Mouse (Mus musculus): Measurements from ENCODE around the gene Adora1.

- TF ChIP-seq CTCF (conservative IDR thresholded peaks at IDR 0.05; ENCODE audit: insufficient read depth, insufficient read length, low read depth, low read length) = no peak
- TF ChIP-seq POLR2A (IDR thresholded peaks at IDR 0.05; ENCODE audit: low read depth, low read length) = no peak
These were observed 47.9 kb upstream of the Adora1 start for GRCm38 (mm10) chr1:134283108-134283507.
